Mouse (Mus musculus): ENCODE data around the gene Amfr. TPM values are rescaled to one million over a fixed set of nuclear protein-coding genes. Genes with fewer than 3 reads are reported as not detected.
A peak's percentile ranks its signal among the peaks of the same experiment; 100 is the strongest.

The Amfr gene
- total and polyA plus RNA-seq, 3 experiments = 86.7 to 126 (median 102) TPM

GRCm38 (mm10) chr8:94013026-94013612 lies 477 bp upstream of the Amfr start:
- H3K36me3 ChIP-seq (replicated peaks in 1 of 2; ENCODE audit: control insufficient read depth in 1 of 2, insufficient read depth in 1 of 2, low read length in 1 of 2) = peaks cover 0 to 10% of the 10 kb centered on the region in 2 experiments
- H3K4me1 ChIP-seq (ENCODE audit: control insufficient read depth in 1 of 2, insufficient read depth in 2 of 2) = peaks cover 7 to 28% of the 10 kb centered on the region in 2 experiments
- dilution Hi-C loops (cut with MboI; ENCODE audit: extremely low pct_ligation_motif_present, extremely low pct_unique_long_range_greater_than_20kb, low sequenced_read_pairs) = no loop called here
- H3K4me3 ChIP-seq (replicated peaks in 1 of 3; ENCODE audit: low read depth in 2 of 3, low read length in 2 of 3, poor library complexity in 1 of 3) = peak overlapping the region; percentile 30 to 96 (median 89)
- peak overlapping the region; percentile 42 for H3K9ac ChIP-seq (ENCODE audit: insufficient read depth, low read depth)
- peak overlapping the region; percentile 42 for H3K4me2 ChIP-seq (ENCODE audit: insufficient read depth, low read depth, poor library complexity, severe bottlenecking)
- no peaks in the 10 kb centered on the region for H3K27me3 ChIP-seq (replicated peaks)
- TF ChIP-seq UBTF (IDR thresholded peaks at IDR 0.05; ENCODE audit: low read depth, low read length) (no peak), ZNF384 (IDR thresholded peaks at IDR 0.05; ENCODE audit: low read depth, low read length) (no peak), ELF1 (IDR thresholded peaks at IDR 0.05; ENCODE audit: low read depth, low read length) (no peak), POLR2AphosphoS2 (IDR thresholded peaks at IDR 0.05; ENCODE audit: low read depth, low read length) (no peak), JUN (IDR thresholded peaks at IDR 0.05; ENCODE audit: insufficient read depth, low read depth, low read length) (no peak), NELFE (IDR thresholded peaks at IDR 0.05; ENCODE audit: low read depth, low read length) (no peak)
- in situ Hi-C loops (cut with MboI; ENCODE audit: low pct_ligation_motif_present, low pct_unique_long_range_greater_than_20kb, low sequenced_read_pairs) = no loop called here
- no peak overlapping the region for H3K27ac ChIP-seq (ENCODE audit: insufficient read depth, low read depth)
- peaks cover 32% of the 10 kb centered on the region for H3K79me2 ChIP-seq (replicated peaks; ENCODE audit: control insufficient read depth, extremely low read depth, insufficient read depth, poor library complexity, severe bottlenecking)
- no peak for DNase-seq (ENCODE audit: extremely low read depth)
- no peaks in the 10 kb centered on the region for H3K9me3 ChIP-seq (replicated peaks; ENCODE audit: low read length)

GRCm38 (mm10) chr8:94011076-94012012 lies 1.3 kb downstream of the Amfr start:
- Histone ChIP-seq H3K27me3 (replicated peaks) (no peaks in the 10 kb centered on the region), H3K36me3 (replicated peaks in 1 of 2; ENCODE audit: control insufficient read depth in 1 of 2, insufficient read depth in 1 of 2, low read length in 1 of 2) (peaks cover 3 to 15% of the 10 kb centered on the region in 2 experiments), H3K9me3 (replicated peaks; ENCODE audit: low read length) (no peaks in the 10 kb centered on the region), H3K79me2 (replicated peaks; ENCODE audit: control insufficient read depth, extremely low read depth, insufficient read depth, poor library complexity, severe bottlenecking) (peaks cover 49% of the 10 kb centered on the region), H3K4me2 (ENCODE audit: insufficient read depth, low read depth, poor library complexity, severe bottlenecking) (peak overlapping the region; percentile 87), H3K4me1 (ENCODE audit: control insufficient read depth in 1 of 2, insufficient read depth in 2 of 2) (peaks cover 7 to 31% of the 10 kb centered on the region in 2 experiments), H3K9ac (ENCODE audit: insufficient read depth, low read depth) (peak overlapping the region; percentile 82), H3K4me3 (replicated peaks in 1 of 3; ENCODE audit: low read depth in 2 of 3, low read length in 2 of 3, poor library complexity in 1 of 3) (peak overlapping the region; percentile 68 to 96 (median 89)), H3K27ac (ENCODE audit: insufficient read depth, low read depth) (peak overlapping the region; percentile 76)
- in situ Hi-C loops (cut with MboI; ENCODE audit: low pct_ligation_motif_present, low pct_unique_long_range_greater_than_20kb, low sequenced_read_pairs) (no loop called here), dilution Hi-C loops (cut with MboI; ENCODE audit: extremely low pct_ligation_motif_present, extremely low pct_unique_long_range_greater_than_20kb, low sequenced_read_pairs) (no loop called here)
- peak; percentile 24 for DNase-seq (ENCODE audit: extremely low read depth)
- TF ChIP-seq MAZ (IDR thresholded peaks at IDR 0.05; ENCODE audit: low read depth, low read length) (0 out of 2 replicates have a peak, but pooled peaks have one; percentile 1), SIN3A (IDR thresholded peaks at IDR 0.05; ENCODE audit: low read length) (peak; percentile 58; the same call in 1 of the 2 replicates), TBP (conservative IDR thresholded peaks at IDR 0.05; ENCODE audit: low read depth, low read length) (no peak)
